Mouse (Mus musculus) monocyte, adult 5-6 weeks (primary cell): Measurements from ENCODE around the gene Suox. TPM values are rescaled to one million over a fixed set of nuclear protein-coding genes. Genes with fewer than 3 reads are reported as not detected.
"Not testable (repeated sequence)": the region's sequence is repeated elsewhere in the genome, so short reads cannot be mapped to it uniquely, and the experiment has no call there.

Experiments
- ATAC-seq: fragments of 153-309, 156-312 bp; replicated peaks from 2 replicates; pipeline ENCODE4 v1.8.0; 2017; ENCODE audit warnings: mild to moderate bottlenecking; ENCODE audit not compliant: low TSS enrichment, insufficient number of reproducible peaks, severe bottlenecking, poor library complexity, low FRiP score
- total RNA-seq: library from RNA; stranded (forward); fragments of 200-1000, 200-491, 200-594 nt; gene quantifications from 3 replicates; pipeline ENCODE4 v1.2.3, GENCODE M21; 2017

The Suox gene
- total RNA-seq: 4.6 to 10.7 TPM (median 6.1 TPM) in 3 replicates

DNA sequence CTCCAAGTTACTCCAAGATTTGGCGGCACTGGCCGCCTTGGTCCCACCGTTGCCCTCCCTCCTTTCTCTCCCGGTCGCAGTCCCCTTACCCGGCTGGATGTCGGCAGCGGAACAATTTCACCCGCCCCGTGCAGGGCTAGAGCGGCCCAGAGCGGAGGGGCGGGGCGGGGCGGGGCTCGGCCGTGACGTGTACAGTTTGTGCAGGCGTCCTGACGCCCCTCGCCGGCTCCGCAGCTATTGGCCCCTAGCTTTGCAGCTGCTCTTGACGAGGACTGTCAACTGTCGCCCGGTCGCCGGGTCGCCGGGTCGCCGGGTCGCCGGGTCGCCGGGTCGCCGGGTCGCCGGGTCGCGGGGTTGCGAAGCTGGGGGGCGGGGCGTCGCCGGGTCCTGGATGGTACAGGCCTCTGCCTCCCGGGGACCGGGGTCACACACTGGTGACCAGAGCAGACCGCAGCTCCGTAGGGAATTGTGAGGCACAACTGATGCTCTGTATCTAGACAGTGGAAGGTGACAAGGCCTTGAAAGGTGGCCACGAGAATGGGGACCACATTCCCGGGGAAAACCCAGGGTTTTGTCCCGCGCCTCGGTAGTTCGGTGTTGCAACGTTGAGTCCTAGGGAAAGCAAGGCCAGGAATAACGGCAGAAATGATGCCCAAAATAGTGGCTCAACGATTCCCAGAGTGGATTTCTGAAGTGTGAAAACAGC lies at the start of gene Suox:
Gene Suox, minus strand, starts transcription at position 311 of the 706 bp plus-strand sequence.
- ATAC-seq: peak; percentile 57

DNA sequence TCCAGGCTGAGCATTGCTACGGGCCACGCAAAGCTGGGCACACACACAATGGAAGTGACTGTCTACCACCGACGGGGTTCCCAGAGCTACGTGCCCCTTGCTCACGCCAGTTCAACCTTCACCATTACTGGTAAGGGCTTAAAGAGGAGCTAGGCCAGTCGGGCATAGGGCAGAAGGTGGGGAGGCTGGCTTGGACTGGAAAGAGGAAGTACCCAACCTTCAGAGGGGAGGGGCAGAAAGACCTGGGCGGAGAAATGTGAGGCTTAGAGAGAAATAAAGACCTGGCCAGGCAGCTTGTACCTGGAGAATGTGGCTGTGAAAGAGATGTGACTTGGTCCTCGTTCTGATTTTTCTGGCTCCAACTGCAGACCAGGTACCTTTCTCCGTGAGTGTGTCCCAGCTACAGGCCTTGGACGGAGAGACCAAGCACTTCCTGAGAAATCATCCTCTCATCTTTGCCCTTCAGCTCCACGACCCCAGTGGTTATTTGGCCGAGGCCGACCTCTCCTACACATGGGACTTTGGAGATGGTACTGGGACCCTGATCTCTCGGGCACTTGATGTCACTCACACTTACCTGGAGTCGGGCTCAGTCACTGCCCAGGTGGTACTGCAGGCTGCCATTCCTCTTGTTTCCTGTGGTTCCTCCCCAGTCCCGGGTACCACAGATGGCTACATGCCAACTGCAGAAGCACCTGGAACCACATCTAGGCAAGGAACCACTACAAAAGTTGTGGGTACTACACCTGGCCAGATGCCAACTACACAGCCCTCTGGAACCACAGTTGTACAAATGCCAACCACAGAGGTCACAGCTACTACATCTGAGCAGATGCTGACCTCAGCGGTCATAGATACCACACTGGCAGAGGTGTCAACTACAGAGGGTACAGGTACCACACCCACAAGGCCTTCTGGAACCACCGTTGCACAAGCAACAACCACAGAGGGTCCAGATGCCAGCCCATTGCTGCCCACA lies 42.0 kb upstream of the Suox start:
- peak; percentile 82 for ATAC-seq

DNA sequence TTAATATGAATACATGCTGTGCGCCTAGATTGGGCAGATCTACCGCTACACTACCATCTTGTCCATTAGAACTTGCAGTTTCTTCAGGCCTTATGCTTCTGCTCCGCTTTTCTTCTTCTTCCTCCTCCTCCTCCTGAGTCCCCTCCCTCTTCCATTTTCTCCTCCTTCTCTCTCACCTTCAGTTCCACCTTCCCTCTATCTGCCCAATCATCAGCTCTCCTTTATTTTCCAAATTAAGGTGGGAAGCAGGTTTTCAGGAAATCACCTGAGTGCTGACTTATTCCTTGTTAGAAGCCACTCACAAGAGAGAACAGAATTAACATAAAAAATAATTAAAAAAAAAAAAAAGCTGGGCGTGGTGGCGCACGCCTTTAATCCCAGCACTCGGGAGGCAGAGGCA lies 37.4 kb upstream of the Suox start:
- not testable (repeated sequence) for ATAC-seq

DNA sequence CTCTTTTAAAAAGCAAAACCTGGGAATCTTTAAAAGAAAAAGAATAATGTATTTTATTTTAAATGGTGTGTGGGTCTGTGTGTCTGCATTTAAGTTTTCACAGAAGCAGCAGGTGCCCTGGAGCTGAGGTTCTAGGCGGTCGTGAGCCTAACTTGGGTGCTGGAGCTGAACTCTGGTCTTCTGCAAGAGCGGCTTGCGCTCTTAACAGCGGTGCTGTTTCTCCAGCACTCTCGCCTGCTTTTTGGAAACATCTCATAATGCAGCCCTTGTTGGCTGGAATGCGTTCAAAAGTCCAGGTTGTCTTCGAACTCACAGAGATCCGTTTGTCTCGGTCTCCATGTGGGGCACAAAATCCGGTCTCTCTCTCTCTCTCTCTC lies 31.4 kb upstream of the Suox start:
- ATAC-seq: no peak

DNA sequence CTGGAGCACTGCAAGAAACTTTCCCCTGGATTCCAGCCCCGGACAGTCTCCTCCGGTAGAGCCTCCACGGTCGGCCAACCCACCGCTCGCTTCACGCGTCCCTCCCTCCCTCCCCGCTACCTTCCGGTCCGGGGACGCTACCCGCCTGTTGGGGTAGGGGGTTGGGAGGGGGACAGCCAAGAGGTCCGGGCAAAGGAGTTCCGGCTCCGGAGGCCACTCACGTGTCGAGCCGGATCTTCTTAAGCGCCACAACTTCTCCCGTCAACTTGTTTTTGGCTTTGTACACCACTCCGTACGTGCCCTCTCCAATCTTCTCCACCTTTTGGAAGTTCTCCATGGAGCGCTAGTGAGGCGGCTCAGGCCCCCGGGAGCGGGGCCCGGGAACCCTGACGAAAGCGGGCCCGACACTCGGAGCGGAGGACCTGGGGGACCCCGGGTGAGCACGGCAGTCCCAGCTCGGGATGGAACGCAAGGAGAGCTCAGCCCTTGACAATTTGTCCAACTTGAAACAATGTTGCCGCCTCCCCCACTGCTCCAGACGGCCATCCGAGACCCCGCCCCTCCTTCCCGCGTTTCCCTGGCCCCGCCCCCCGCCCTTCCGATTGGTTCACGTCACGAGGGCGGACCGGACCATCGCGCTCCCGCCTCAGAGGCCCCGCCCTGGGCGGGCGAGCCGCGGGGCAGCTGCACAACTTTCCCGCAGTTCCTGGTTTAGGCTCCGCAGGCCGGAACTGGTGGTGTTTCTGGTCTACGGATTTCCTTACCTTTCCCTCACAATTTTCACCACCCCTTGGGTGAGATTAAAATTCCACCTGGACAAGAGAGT lies 30.8 kb upstream of the Suox start, which contains the start of gene Cdk2:
Gene Cdk2, minus strand, starts transcription at position 541 of the 826 bp plus-strand sequence.
- peak; percentile 73 for ATAC-seq

DNA sequence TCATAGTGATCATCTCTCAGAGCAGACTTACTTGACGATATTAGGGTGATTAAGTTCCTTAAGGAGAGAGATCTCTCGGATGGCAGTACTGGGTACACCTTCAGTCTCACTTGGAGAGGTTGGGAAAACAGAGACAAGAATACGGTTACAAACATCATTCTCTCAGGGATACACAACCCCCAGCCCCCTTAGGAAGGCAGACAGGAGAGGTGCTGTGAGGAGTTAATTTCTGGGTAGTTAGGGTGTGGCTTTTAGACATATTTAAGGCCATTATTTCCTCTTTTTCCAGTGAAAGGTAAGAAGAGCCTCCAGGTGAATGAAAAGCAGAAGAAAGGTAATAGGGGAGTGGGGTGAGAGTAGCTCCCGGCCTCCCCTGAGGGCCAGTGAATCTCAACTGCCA lies 30.0 kb upstream of the Suox start, which contains the start of gene Pmel:
Gene Pmel, plus strand, starts transcription at position 301 of the 400 bp plus-strand sequence.
- ATAC-seq: no peak

DNA sequence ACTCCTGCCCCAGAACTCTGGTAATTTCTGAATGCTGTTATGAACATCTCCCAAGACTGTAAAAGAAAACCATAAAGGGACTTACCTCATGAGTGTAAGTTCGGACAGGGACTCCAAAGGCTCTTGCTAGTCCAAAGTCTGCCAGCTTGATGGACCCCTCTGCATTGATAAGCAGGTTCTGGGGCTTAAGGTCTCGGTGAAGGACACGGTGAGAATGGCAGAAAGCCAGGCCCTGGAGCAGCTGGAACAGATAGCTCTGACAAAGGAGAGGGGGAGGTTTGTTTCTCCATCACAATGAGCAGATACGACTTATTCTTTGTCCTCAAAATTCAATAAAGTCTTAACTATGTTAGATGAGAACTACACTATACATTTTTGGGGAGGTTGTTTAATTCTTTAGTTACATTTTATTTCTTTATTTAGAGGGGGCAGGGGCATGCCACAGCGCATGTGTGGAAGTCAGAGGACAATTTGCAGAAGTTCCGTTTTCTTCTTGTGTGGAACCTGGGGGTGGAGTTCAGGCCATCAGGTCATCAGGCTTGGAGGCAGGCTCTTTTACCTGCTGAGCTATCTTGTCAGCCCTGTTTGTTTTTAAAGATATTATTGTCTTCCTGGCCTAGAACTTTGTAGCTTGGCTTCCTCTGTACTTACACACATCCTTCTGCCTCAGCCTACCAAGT lies 28.6 kb upstream of the Suox start:
- no peak for ATAC-seq

DNA sequence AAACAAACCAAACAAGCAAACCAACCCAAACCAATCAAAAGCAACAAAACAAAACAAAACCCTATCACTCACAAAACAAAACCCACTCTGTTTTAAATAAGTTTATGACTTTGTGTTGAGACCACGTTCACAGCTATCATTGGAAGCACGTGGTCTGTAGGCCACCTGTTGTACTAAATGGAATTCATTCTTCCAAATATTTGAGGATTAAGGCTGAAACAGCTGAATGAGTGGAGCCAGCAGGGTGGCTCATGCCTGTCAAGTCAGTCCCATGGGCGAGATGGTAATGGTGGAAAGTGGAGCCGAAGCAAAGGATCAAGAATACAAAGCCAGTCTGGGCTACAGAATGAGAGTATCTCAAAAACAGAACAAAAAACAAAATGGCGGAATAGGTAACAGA lies 26.8 kb upstream of the Suox start:
- ATAC-seq: no peak

DNA sequence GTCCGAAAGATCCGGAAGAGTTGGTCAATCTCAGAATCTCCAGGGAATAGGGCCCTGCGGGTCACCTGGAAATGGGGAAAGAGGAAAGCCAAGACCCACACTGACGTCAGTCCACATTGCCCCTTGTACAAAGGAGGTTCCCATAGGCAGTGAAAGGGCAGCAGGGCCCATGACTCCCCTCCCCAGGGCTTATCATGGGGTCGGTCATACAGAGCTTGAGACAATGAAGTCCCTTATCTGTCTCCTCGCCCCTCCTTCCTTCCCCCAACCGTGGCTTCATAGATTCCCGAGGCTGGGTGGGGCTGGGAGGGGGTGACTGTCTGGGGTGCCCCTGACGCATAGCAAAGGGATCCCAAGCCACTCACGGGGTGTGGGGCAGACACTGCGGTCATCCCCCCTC lies 25.7 kb upstream of the Suox start:
- ATAC-seq: no peak

DNA sequence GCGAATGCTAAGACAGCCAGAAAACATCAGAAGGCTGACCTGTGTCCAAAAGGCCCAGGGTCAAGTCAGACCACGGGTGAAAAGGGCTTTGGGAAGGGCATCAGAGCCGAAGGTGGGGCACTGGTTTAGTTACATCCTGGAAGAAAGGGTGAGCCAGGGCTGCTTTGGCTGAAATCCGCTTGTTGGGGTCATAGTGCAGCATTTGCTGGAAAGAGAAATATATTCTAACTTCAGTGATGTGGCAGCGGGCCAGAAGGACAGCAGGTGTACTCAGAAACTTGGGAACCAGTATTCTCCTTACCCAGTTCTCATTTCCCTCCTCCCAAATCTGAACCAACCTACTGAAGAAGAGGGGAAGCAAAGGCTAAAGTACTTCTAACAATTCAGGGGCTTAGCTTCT lies 25.1 kb upstream of the Suox start:
- ATAC-seq: no peak

DNA sequence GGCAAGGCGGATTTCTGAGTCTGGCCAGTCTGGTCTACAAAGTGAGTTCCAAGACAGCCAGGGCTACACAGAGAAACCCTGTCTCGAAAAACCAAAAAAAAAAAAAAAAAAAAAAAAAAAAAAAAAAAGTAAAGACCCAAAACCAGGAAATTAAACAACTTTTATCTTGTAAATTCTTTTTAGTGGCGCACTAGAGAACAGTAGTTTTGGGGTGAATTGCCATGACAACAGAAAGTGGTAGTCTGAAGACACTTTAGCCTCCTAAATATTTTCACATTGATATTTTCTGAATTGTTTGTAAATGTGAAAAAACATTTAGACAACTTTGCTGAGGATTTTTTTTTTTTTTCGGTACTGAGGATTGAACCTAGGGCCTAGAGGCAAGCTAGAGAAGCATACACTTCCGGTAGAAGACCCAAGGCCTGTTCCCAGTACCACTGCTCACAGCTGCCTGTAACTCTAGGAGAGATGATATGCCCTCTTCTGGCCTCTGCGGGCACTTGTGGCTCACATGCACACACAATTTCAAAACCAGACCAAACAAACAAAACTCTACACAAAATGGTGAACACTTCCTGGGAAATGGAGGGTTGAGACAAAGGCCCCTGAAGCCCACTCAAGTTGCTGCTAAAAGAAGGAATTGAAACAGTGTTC lies 23.3 kb upstream of the Suox start:
- ATAC-seq: no peak

DNA sequence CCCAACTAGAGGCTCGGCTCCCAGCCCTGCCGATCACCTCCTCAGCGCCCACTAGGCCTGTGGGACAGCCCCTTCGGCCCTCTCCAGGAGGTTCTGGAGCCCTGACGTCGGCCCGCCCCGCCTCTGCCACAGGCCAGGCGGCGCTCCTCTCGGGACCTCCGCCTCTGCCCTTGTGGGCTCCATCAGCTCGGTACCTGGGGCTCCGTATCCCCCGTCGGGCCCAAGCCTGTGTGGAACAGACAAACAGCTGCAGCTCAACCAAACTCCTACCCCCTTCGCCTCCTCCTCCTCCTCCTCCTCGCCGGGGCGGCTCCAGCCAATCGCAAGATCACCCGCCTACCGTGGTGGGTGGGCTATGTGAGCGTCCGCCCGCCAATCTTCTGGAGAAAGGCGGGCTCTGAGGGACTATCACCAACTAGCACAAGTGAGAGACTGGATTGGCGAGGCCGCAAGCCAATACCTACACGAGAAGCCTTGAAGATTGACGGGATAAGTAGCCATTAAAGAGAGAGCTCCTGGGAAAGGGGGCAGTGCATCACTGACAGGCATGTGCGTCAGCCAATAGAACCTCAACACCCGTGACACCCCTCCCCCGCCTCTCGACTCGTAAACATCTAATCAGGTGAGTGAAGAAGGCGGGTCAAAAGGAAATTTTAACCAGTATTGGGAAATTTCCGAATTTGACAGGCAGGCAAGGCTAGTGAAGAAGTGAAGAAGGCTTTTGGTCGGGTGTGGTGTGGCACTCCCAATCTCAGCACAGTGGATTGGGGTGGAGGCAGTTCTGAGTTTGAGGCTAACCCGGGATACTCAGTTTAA lies 22.3 kb upstream of the Suox start, which contains the start of gene Rab5b:
Gene Rab5b, minus strand, starts transcription at position 273 of the 816 bp plus-strand sequence.
- ATAC-seq: peak; percentile 96

DNA sequence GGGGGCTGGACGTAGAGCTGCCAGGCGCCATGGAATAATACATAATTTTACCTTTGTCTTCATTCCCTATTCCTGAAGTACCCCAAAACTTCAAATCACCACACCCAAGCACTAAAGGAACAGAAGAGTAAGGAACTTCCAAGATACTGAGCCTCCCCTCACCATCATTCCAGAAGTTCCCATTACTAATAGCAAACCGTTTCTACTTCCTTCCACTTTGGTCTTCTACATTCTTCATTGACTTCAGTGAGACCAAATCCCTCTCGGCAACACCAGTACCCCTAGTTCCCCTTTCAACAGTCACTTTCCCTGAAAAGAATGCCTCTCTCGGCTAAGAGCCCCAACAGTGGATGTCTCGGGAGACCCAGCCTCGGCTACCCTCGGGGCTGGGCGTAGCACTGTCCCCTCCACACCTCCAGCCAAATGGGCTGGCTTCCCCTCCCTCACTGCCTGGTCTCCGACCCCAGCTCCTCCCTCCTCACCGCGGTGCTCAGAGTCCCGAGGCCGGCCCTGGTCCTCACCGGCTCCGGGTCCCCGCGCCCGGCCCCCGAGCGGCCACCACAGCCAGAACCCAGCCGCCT lies 21.6 kb upstream of the Suox start:
- peak; percentile 14; the same call in 1 of the 2 replicates for ATAC-seq

DNA sequence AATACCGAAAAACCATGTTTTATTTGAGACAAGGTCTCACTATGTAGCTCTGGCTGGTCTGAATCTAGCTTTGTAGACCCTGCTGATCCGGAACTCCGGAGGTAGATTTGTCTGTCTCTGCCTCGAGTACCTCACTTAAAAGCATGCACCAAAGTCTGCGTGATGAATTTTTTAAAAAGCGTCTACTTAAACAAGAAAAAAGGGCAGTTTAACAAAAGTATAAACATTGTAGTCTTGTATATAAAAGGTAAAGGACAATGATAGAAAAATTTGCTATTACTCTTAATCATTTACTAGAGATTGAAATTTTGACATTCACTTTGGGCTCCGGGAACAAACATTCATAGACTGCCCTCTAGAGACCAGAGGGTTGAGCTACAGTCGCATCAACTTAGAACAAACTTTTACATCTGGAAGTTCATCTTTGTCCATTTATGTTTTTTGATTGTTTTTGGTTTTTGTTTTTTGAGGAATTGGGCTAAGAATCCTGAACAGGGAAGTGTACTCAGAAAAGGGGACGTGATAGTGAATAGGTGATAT lies 666 bp upstream of the Suox start:
- ATAC-seq: no peak

DNA sequence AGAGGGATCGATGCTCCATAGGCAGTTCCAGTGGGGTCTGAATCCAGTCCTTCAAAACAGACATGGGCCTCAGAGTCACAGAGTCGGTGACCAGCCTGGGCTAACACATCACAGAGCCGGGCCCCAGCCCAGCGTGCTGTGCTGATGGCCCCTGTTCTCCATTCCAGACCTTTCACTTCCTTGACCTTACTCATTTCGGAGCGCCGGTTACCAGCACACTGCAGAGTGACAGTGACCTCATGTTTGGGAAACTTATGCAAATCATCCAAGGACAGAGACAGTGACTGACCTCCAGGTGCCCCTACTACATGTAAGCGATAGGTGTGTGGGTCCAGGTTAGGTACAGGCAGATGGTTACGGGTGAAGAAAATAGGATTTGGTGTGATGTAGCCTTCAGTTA lies 2.7 kb downstream of the Suox start:
- no peak for ATAC-seq
